Mouse (Mus musculus): ENCODE data around the gene Pgs1.

Pgs1 gene

GRCm38 (mm10) chr11:118000565-118001215, 14.6 kb downstream of the Pgs1 start:
- in situ Hi-C loops (cut with MboI), result no loop called here

GRCm38 (mm10) chr11:118003176-118003575, 17.1 kb downstream of the Pgs1 start:
- in situ Hi-C loops (cut with MboI), result no loop called here

GRCm38 (mm10) chr11:118003718-118004117, 17.6 kb downstream of the Pgs1 start:
- in situ Hi-C loops (cut with MboI), result no loop called here

- in situ Hi-C loops (cut with MboI), result no loop called here
These were observed 18.1 kb downstream of the Pgs1 start for GRCm38 (mm10) chr11:118004217-118004616.

GRCm38 (mm10) chr11:118007460-118008143, 21.5 kb downstream of the Pgs1 start:
- in situ Hi-C loops (cut with MboI), result no loop called here

GRCm38 (mm10) chr11:118008144-118008805, 22.2 kb downstream of the Pgs1 start:
- in situ Hi-C loops (cut with MboI), result no loop called here

GRCm38 (mm10) chr11:118008843-118009242, 22.8 kb downstream of the Pgs1 start:
- in situ Hi-C loops (cut with MboI), result no loop called here

GRCm38 (mm10) chr11:118009865-118010571, 23.9 kb downstream of the Pgs1 start:
- in situ Hi-C loops (cut with MboI), result no loop called here

- in situ Hi-C loops (cut with MboI), result no loop called here
These were observed 26.5 kb downstream of the Pgs1 start for GRCm38 (mm10) chr11:118012595-118012994.

- in situ Hi-C loops (cut with MboI), result no loop called here
These were observed 27.2 kb downstream of the Pgs1 start for GRCm38 (mm10) chr11:118013339-118013738.

- in situ Hi-C loops (cut with MboI), result no loop called here
These were observed 28.4 kb downstream of the Pgs1 start for GRCm38 (mm10) chr11:118014391-118014995.

GRCm38 (mm10) chr11:118015381-118016145, 29.5 kb downstream of the Pgs1 start:
- in situ Hi-C loops (cut with MboI), result no loop called here

- in situ Hi-C loops (cut with MboI), result no loop called here
These were observed 32.2 kb downstream of the Pgs1 start for GRCm38 (mm10) chr11:118018328-118018727.

- in situ Hi-C loops (cut with MboI), result loop anchor here (10.0 kb wide), 1 partner anchor 107 kb away; no protein-coding TSS in a partner anchor
These were observed 35.7 kb downstream of the Pgs1 start for GRCm38 (mm10) chr11:118021806-118022205.

- in situ Hi-C loops (cut with MboI), result loop anchor here (10.0 kb wide), 1 partner anchor 109 kb away; no protein-coding TSS in a partner anchor
These were observed 37.4 kb downstream of the Pgs1 start for GRCm38 (mm10) chr11:118023475-118023874.

GRCm38 (mm10) chr11:118024111-118024510, 38.0 kb downstream of the Pgs1 start:
- in situ Hi-C loops (cut with MboI), result loop anchor here (10.0 kb wide), 1 partner anchor 109 kb away; no protein-coding TSS in a partner anchor

- in situ Hi-C loops (cut with MboI), result loop anchor here (10.0 kb wide), 1 partner anchor 114 kb away; no protein-coding TSS in a partner anchor
These were observed 43.1 kb downstream of the Pgs1 start for GRCm38 (mm10) chr11:118029170-118029569.

GRCm38 (mm10) chr11:118031134-118031533, 45.0 kb downstream of the Pgs1 start:
- in situ Hi-C loops (cut with MboI), result no loop called here

- in situ Hi-C loops (cut with MboI), result no loop called here
These were observed 48.3 kb downstream of the Pgs1 start for GRCm38 (mm10) chr11:118034395-118034794.

- in situ Hi-C loops (cut with MboI), result no loop called here
These were observed 49.0 kb downstream of the Pgs1 start for GRCm38 (mm10) chr11:118035068-118035467.

- in situ Hi-C loops (cut with MboI), result no loop called here
These were observed 56.7 kb downstream of the Pgs1 start for GRCm38 (mm10) chr11:118042791-118043190.

All from mature B cell (primary cell).